Mouse (Mus musculus) MEL (cell line): ENCODE data around the gene Bmp8a. TPM values are rescaled to one million over a fixed set of nuclear protein-coding genes. Genes with fewer than 3 reads are reported as not detected.
A peak's percentile ranks its signal among the peaks of the same experiment; 100 is the strongest.
"Not testable (repeated sequence)": the region's sequence is repeated elsewhere in the genome, so short reads cannot be mapped to it uniquely, and the experiment has no call there.

Experiments used
- DNase-seq: peaks from one replicate; pipeline ENCODE4 v3.0.0; 2011; ENCODE audit warnings: low read depth, low spot score
- H3K27ac ChIP-seq: 2 replicates; pipeline ENCODE4 v1.5.1; 2012; ENCODE audit warnings: low read depth, mild to moderate bottlenecking, control low read depth, low read length, moderate library complexity; ENCODE audit not compliant: control insufficient read depth
- H3K27me3 ChIP-seq, 2 experiments: fragments of 150-350 bp in 1 of 2; sonication (generic) in 1 of 2; 2 replicates each; pipeline ENCODE4 v1.6.1; 2012; ENCODE audit warnings: low read length in 2 of 2, mild to moderate bottlenecking in 2 of 2, improper control_type of control experiment in 1 of 2, moderate library complexity in 1 of 2; ENCODE audit not compliant: insufficient read depth in 2 of 2, control insufficient read depth in 1 of 2
- H3K36me3 ChIP-seq, 2 experiments: 2 replicates each; pipeline ENCODE4 v1.6.1; 2012 to 2014; ENCODE audit warnings: low read length in 2 of 2, improper control_type of control experiment in 1 of 2, inconsistent platforms in 1 of 2, mild to moderate bottlenecking in 1 of 2; ENCODE audit not compliant: insufficient read depth in 2 of 2, control insufficient read depth in 1 of 2
- H3K4me1 ChIP-seq, 2 experiments: fragments of 150-350 bp in 1 of 2; sonication (generic) in 1 of 2; 2 replicates each; pipeline ENCODE4 v1.6.1; 2012; ENCODE audit warnings: low read length in 2 of 2, improper control_type of control experiment in 1 of 2, mild to moderate bottlenecking in 1 of 2; ENCODE audit not compliant: insufficient read depth in 2 of 2, control insufficient read depth in 1 of 2
- H3K4me3 ChIP-seq, 2 experiments: fragments of 150-350 bp in 1 of 2; sonication (generic) in 1 of 2; 2 replicates each; pipeline ENCODE4 v1.5.1; 2012; ENCODE audit warnings: low read depth in 2 of 2, low read length in 2 of 2, mild to moderate bottlenecking in 2 of 2, moderate library complexity in 2 of 2, control low read depth in 1 of 2, improper control_type of control experiment in 1 of 2; ENCODE audit not compliant: control insufficient read depth in 1 of 2, insufficient read depth in 1 of 2
- H3K79me2 ChIP-seq: 2 replicates; pipeline ENCODE4 v1.6.1; 2012; ENCODE audit warnings: mild to moderate bottlenecking, low read length, moderate library complexity; ENCODE audit not compliant: control insufficient read depth, poor library complexity, insufficient read depth
- H3K9ac ChIP-seq: 2 replicates; pipeline ENCODE4 v1.6.1; 2012; ENCODE audit warnings: low read depth, mild to moderate bottlenecking, control low read depth, low read length, moderate library complexity; ENCODE audit not compliant: control insufficient read depth, poor library complexity, severe bottlenecking
- H3K9me3 ChIP-seq: fragments of 150-350 bp; sonication (generic); replicated peaks from 2 replicates; pipeline ENCODE4 v1.6.1; 2012; ENCODE audit warnings: mild to moderate bottlenecking, low read length, improper control_type of control experiment, moderate library complexity; ENCODE audit not compliant: insufficient read depth
- BHLHE40 ChIP-seq: IDR thresholded peaks from 2 replicates; pipeline ENCODE4 v1.6.1; 2012; ENCODE audit warnings: low read depth, mild to moderate bottlenecking, inconsistent platforms, low read length, improper control_type of control experiment, borderline replicate concordance
- CHD1 ChIP-seq: IDR thresholded peaks from 2 replicates; pipeline ENCODE4 v1.6.1; 2012; ENCODE audit warnings: low read depth, mild to moderate bottlenecking, inconsistent platforms, low read length, improper control_type of control experiment
- CHD2 ChIP-seq: IDR thresholded peaks from 2 replicates; pipeline ENCODE4 v1.6.1; 2011; ENCODE audit warnings: low read length, improper control_type of control experiment
- CTCF ChIP-seq, 3 experiments: IDR thresholded peaks in 2 of 3; conservative IDR thresholded peaks in 1 of 3; 2 replicates each; pipeline ENCODE4 v1.5.1; 2011 to 2012; ENCODE audit warnings: low read length in 3 of 3, low read depth in 2 of 3, mild to moderate bottlenecking in 2 of 3, improper control_type of control experiment in 1 of 3, inconsistent platforms in 1 of 3, mixed read lengths in 1 of 3, moderate library complexity in 1 of 3; ENCODE audit not compliant: control insufficient read depth in 1 of 3, insufficient read depth in 1 of 3, poor library complexity in 1 of 3, severe bottlenecking in 1 of 3
- KAT2A ChIP-seq: conservative IDR thresholded peaks from 2 replicates; pipeline ENCODE4 v1.6.1; 2012; ENCODE audit warnings: low read depth, low read length, improper control_type of control experiment, inconsistent platforms
- MAZ ChIP-seq: IDR thresholded peaks from 2 replicates; pipeline ENCODE4 v1.6.1; 2012; ENCODE audit warnings: low read depth, mild to moderate bottlenecking, inconsistent platforms, low read length, improper control_type of control experiment
- MXI1 ChIP-seq: IDR thresholded peaks from 2 replicates; pipeline ENCODE4 v1.6.1; 2011; ENCODE audit warnings: mild to moderate bottlenecking, low read depth, low read length, improper control_type of control experiment
- NELFE ChIP-seq: IDR thresholded peaks from 2 replicates; pipeline ENCODE4 v1.6.1; 2011; ENCODE audit warnings: low read depth, low read length, improper control_type of control experiment
- POLR2AphosphoS2 ChIP-seq: IDR thresholded peaks from 2 replicates; pipeline ENCODE4 v1.6.1; 2011; ENCODE audit warnings: low read length, improper control_type of control experiment
- RAD21 ChIP-seq: IDR thresholded peaks from 2 replicates; pipeline ENCODE4 v1.6.1; 2011; ENCODE audit warnings: mild to moderate bottlenecking, low read depth, low read length, improper control_type of control experiment
- TAL1 ChIP-seq: IDR thresholded peaks from 2 replicates; pipeline ENCODE4 v1.6.1; 2012; ENCODE audit warnings: mild to moderate bottlenecking, inconsistent platforms, low read length, moderate library complexity, mixed read lengths
- TBP ChIP-seq: IDR thresholded peaks from 2 replicates; pipeline ENCODE4 v1.8.0; 2011; ENCODE audit warnings: low read depth, low read length, improper control_type of control experiment
- polyA plus RNA-seq, 2 experiments: library from polyadenylated mRNA; stranded (reverse) in 1 of 2; unstranded in 1 of 2; fragments of >175 nt in 1 of 2; fragments of >200 nt in 1 of 2; gene quantifications; 2 replicates each; pipeline versions ENCODE4 v1.2.1 to v1.2.4; 2012; ENCODE audit warnings: low replicate concordance in 2 of 2, low read depth in 1 of 2; ENCODE audit not compliant: insufficient read length in 2 of 2, insufficient read depth in 1 of 2, missing spikeins in 1 of 2
- total RNA-seq: library from RNA; depleted of rRNA; stranded (reverse); fragments of 300-350 nt; gene quantifications from 2 replicates; pipeline ENCODE4 v1.2.3, GENCODE M21; 2012

Bmp8a gene
- total and polyA plus RNA-seq, 3 experiments: 0.19 to 0.43 TPM; not detected in 1

GRCm38 (mm10) chr4:123342091-123342641, 886 bp downstream of the Bmp8a start:
- no peak for TF ChIP-seq KAT2A
- no peak for TF ChIP-seq NELFE
- no peak for TF ChIP-seq POLR2AphosphoS2
- TF ChIP-seq, all 39 proteins: peak for 0
- no peaks in the 10 kb centered on the region for H3K27me3 ChIP-seq
- H3K4me3 ChIP-seq: peak overlapping the region; percentile 68 to 76
- H3K9ac ChIP-seq: peak overlapping the region; percentile 41; the same call in 1 of the 2 replicates
- DNase-seq: no peak
- H3K4me1 ChIP-seq: no peaks in the 10 kb centered on the region
- H3K79me2 ChIP-seq: no peaks in the 10 kb centered on the region
- H3K9me3 ChIP-seq: no peaks in the 10 kb centered on the region
- H3K27ac ChIP-seq: no peak overlapping the region
- H3K36me3 ChIP-seq: no peaks in the 10 kb centered on the region

- DNase-seq: peak; percentile 59
- Histone ChIP-seq H3K9me3 (no peaks in the 10 kb centered on the region), H3K36me3 (no peaks in the 10 kb centered on the region), H3K4me1 (no peaks in the 10 kb centered on the region), H3K79me2 (no peaks in the 10 kb centered on the region), H3K9ac (no peak overlapping the region), H3K4me3 (no peak overlapping the region), H3K27ac (no peak overlapping the region), H3K27me3 (no peaks in the 10 kb centered on the region)
- no peak for TF ChIP-seq TAL1
- TF ChIP-seq MXI1: no peak
- TF ChIP-seq CTCF (IDR thresholded peaks at IDR 0.05 in 2 of 3, conservative IDR thresholded peaks at IDR 0.05 in 1 of 3; ENCODE audit: control insufficient read depth in 1 of 3, insufficient read depth in 1 of 3, low read depth in 2 of 3, low read length in 3 of 3, poor library complexity in 1 of 3, severe bottlenecking in 1 of 3): peak in 1 of 3 experiments; percentile 9; a peak in 1 of 6 replicates
Measured at GRCm38 (mm10) chr4:123340232-123340631, 2.8 kb downstream of the Bmp8a start.

- DNase-seq: peak; percentile 36
- no peaks in the 10 kb centered on the region for H3K9me3 ChIP-seq
- H3K79me2 ChIP-seq: no peaks in the 10 kb centered on the region
- H3K4me3 ChIP-seq: no peak overlapping the region
- H3K27me3 ChIP-seq: no peaks in the 10 kb centered on the region
- no peak overlapping the region for H3K9ac ChIP-seq
- no peaks in the 10 kb centered on the region for H3K4me1 ChIP-seq
- H3K27ac ChIP-seq: no peak overlapping the region
- H3K36me3 ChIP-seq: no peaks in the 10 kb centered on the region
- TF ChIP-seq RAD21: no peak
- no peak for TF ChIP-seq CHD1
Measured at GRCm38 (mm10) chr4:123337693-123338092, 5.4 kb downstream of the Bmp8a start.

GRCm38 (mm10) chr4:123335796-123336585, 7.1 kb downstream of the Bmp8a start:
- H3K27ac ChIP-seq: no peak overlapping the region
- no peaks in the 10 kb centered on the region for H3K79me2 ChIP-seq
- H3K9ac ChIP-seq: no peak overlapping the region
- H3K4me1 ChIP-seq: no peaks in the 10 kb centered on the region
- TF ChIP-seq CTCF (IDR thresholded peaks at IDR 0.05 in 2 of 3, conservative IDR thresholded peaks at IDR 0.05 in 1 of 3; ENCODE audit: control insufficient read depth in 1 of 3, insufficient read depth in 1 of 3, low read depth in 2 of 3, low read length in 3 of 3, poor library complexity in 1 of 3, severe bottlenecking in 1 of 3) (peak in 1 of 3 experiments; percentile 17; a peak in 1 of 6 replicates), TBP (no peak), CHD2 (no peak), BHLHE40 (no peak), MAZ (no peak)
- H3K9me3 ChIP-seq: no peaks in the 10 kb centered on the region
- DNase-seq: no peak
- H3K4me3 ChIP-seq: no peak overlapping the region
- H3K27me3 ChIP-seq: no peaks in the 10 kb centered on the region
- H3K36me3 ChIP-seq: no peaks in the 10 kb centered on the region

- H3K27me3 ChIP-seq, H3K4me1 ChIP-seq, H3K79me2 ChIP-seq, H3K9me3 ChIP-seq, H3K36me3 ChIP-seq, DNase-seq, H3K4me3 ChIP-seq, H3K27ac ChIP-seq, H3K9ac ChIP-seq: not testable (repeated sequence)
Measured at GRCm38 (mm10) chr4:123335244-123335643, 7.8 kb downstream of the Bmp8a start.
